9 mouse cellular contexts compared by ENCODE assay signal in the genomic region with DNA sequence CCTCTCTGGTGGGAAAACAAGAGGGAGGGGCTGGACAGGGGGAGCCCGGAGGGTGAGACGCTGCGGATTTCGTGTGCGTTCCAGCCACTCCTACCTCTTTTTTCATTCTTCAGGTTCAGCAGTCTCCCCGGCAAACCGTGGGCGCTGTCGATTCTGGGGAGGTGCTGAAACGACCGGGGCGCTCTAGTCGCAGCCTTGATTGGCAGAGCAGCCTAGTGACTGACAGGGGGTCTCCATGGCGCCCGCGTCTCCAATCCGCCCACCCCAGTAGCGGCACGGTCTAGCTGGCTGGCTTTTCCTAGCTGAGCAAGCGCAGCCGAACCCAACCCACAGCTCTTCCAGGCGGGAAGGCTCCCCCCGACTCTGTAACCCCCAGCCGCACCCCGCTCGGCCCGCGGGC. TPM values are rescaled to one million over a fixed set of nuclear protein-coding genes. Genes with fewer than 3 reads are reported as not detected.
DNase-seq lines count a peak whose midpoint lies in the region; ATAC-seq and TF ChIP-seq lines count a peak whose summit lies in the region.
"Had no signal": no experiment of that assay in that cellular context is flagged by ENCODE, and none has a peak within 500 bp of the region (broad histone marks: within the 10 kb centered on the region; RNA-seq: fewer than 3 reads in every experiment).

A gene (plus strand): TSS at position 277 of the 400 bp plus-strand sequence.

- no peaks in the 10 kb centered on the region for H3K36me3 ChIP-seq in thymus, adult 2 months (ENCODE audit: control insufficient read depth, insufficient read depth, low read length)
- no peaks in the 10 kb centered on the region for H3K36me3 ChIP-seq in forebrain, embryonic 13.5 days (ENCODE audit: poor library complexity, severe bottlenecking)
- no peaks in the 10 kb centered on the region for H3K36me3 ChIP-seq in liver, embryonic 12.5 days

- H3K27me3 ChIP-seq in thymus, adult 2 months (ENCODE audit: control insufficient read depth, insufficient read depth, low read length), result peaks cover 32% of the 10 kb centered on the region
- H3K27me3 ChIP-seq in forebrain, embryonic 13.5 days, result peaks cover 97% of the 10 kb centered on the region
- peaks cover 96% of the 10 kb centered on the region for H3K27me3 ChIP-seq in liver, embryonic 12.5 days (replicated peaks)

- TF ChIP-seq POLR2A in thymus, adult 2 months (IDR thresholded peaks at IDR 0.05; ENCODE audit: control insufficient read depth, extremely low read depth, insufficient read depth, low read length, poor library complexity), result no peak

- 5% methylated on average over 28 of the region's 28 CpGs for WGBS in thymus, adult 2 months
- under 1% methylated on average over 27 of the region's 28 CpGs for WGBS in forebrain, embryonic 13.5 days
- 2% methylated on average over 28 of the region's 28 CpGs for WGBS in liver, embryonic 12.5 days (ENCODE audit: insufficient replicate concordance)

- no peaks in the 10 kb centered on the region for H3K9me3 ChIP-seq in forebrain, embryonic 13.5 days (replicated peaks)
- H3K9me3 ChIP-seq in liver, embryonic 12.5 days (replicated peaks), result no peaks in the 10 kb centered on the region

- H3K27ac ChIP-seq in thymus, adult 2 months (ENCODE audit: control insufficient read depth, insufficient read depth, low read length), result no peak within 1 kb of the TSS
- H3K27ac ChIP-seq in forebrain, embryonic 13.5 days, result no peak within 1 kb of the TSS
- H3K27ac ChIP-seq in liver, embryonic 12.5 days, result no peak within 1 kb of the TSS

- peak within 1 kb of the TSS; percentile 42 for H3K4me2 ChIP-seq in forebrain, embryonic 13.5 days
- peak within 1 kb of the TSS; percentile 29 for H3K4me2 ChIP-seq in liver, embryonic 12.5 days

- H3K4me3 ChIP-seq in thymus, adult 2 months (ENCODE audit: control insufficient read depth, insufficient read depth, low read length), result no peak within 1 kb of the TSS
- peak within 1 kb of the TSS; percentile 16 for H3K4me3 ChIP-seq in forebrain, embryonic 13.5 days
- no peak within 1 kb of the TSS for H3K4me3 ChIP-seq in liver, embryonic 12.5 days

- DNase-seq in thymus, postnatal 0 days (ENCODE audit: low spot score), result peak; percentile 28
- no peak for DNase-seq in thymus, adult 2 months
- peak; percentile 53 for DNase-seq in testis, postnatal 10 days (ENCODE audit: low spot score)
- no peak for DNase-seq in urinary bladder, adult 2 months (ENCODE audit: low spot score)
- no peak for DNase-seq in lung, postnatal 14 days
- DNase-seq in urinary bladder, postnatal 36 days (ENCODE audit: low spot score in 2 of 2), result no peak
- DNase-seq: layer of hippocampus, adult 9-11 months had no signal

- H3K9ac ChIP-seq in forebrain, embryonic 13.5 days, result no peak within 1 kb of the TSS
- no peak within 1 kb of the TSS for H3K9ac ChIP-seq in liver, embryonic 12.5 days

- TF ChIP-seq CTCF in thymus, adult 2 months (IDR thresholded peaks at IDR 0.05; ENCODE audit: borderline replicate concordance, control insufficient read depth, extremely low read depth, insufficient read depth, low read length, poor library complexity), result no peak

- ATAC-seq in forebrain, embryonic 13.5 days, result peak; percentile 50; the same call in 1 of the 2 replicates
- ATAC-seq in liver, embryonic 12.5 days, result no peak

- H3K4me1 ChIP-seq in thymus, adult 2 months (replicated peaks; ENCODE audit: control insufficient read depth, insufficient read depth, low read length), result no peaks in the 10 kb centered on the region
- H3K4me1 ChIP-seq in forebrain, embryonic 13.5 days, result peaks cover 9% of the 10 kb centered on the region; the same call in 1 of the 2 replicates
- H3K4me1 ChIP-seq in liver, embryonic 12.5 days, result 0 out of 2 replicates have a peak, but pooled peaks cover 4% of the 10 kb centered on the region

RNA-seq across cellular contexts. Expression of the gene that starts here (rescaled TPM):
- not detected in 2 replicates for polyA plus RNA-seq in thymus, postnatal 0 days (2015; fragmentation: Nextera tagmentation; extraction: Ambion mirVana)
- polyA plus RNA-seq in thymus, adult 2 months (2012; rRNA removed), result not detected in 2 replicates
- 1.3 and 2.9 TPM in 2 replicates for polyA plus RNA-seq in forebrain, embryonic 13.5 days (2015; fragmentation: Nextera tagmentation; extraction: Ambion mirVana)
- polyA plus RNA-seq in liver, embryonic 12.5 days (2016; fragmentation: Nextera tagmentation; extraction: Ambion mirVana), result not detected in 2 replicates
- not detected in 2 replicates for polyA plus RNA-seq in urinary bladder, adult 2 months (2012; rRNA removed)

Comparison
In these comparisons a context has a peak if more than half of its experiments do, and no peak if none do; other contexts are left out.
1. Peak in DNase-seq in thymus, postnatal 0 days; RNA of the gene not detected or under 1 TPM.